Mouse (Mus musculus) embryonic facial prominence, embryonic 12.5 days (tissue): ENCODE results near the gene Trak2. TPM values are rescaled to one million over a fixed set of nuclear protein-coding genes. Genes with fewer than 3 reads are reported as not detected.
"Not testable (repeated sequence)": the region's sequence is repeated elsewhere in the genome, so short reads cannot be mapped to it uniquely, and the experiment has no call there.

ENCODE experiments used
- ATAC-seq: fragments of 200-750 bp; cut with Nextera tagmentation; 2 replicates; pipeline ENCODE4 v1.8.0; 2017; ENCODE audit not compliant: insufficient number of reproducible peaks, insufficient read depth, low FRiP score, low TSS enrichment
- H3K27ac ChIP-seq: fragments of 300-500 bp; sonication (generic); 2 replicates; pipeline ENCODE4 v1.5.1; 2016; ENCODE audit warnings: mild to moderate bottlenecking
- H3K27me3 ChIP-seq: fragments of 300-500 bp; sonication (generic); 2 replicates; pipeline ENCODE4 v1.6.1; 2016; ENCODE audit warnings: mild to moderate bottlenecking, moderate library complexity
- H3K36me3 ChIP-seq: fragments of 300-500 bp; sonication (generic); 2 replicates; pipeline ENCODE4 v1.6.1; 2016; ENCODE audit warnings: mild to moderate bottlenecking
- H3K4me1 ChIP-seq: fragments of 300-500 bp; sonication (generic); 2 replicates; pipeline ENCODE4 v1.6.1; 2016
- H3K4me2 ChIP-seq: fragments of 300-500 bp; sonication (generic); replicated peaks from 2 replicates; pipeline ENCODE4 v1.6.1; 2016; ENCODE audit warnings: mild to moderate bottlenecking, moderate library complexity
- H3K4me3 ChIP-seq: fragments of 300-500 bp; sonication (generic); 2 replicates; pipeline ENCODE4 v1.5.1; 2016; ENCODE audit warnings: mild to moderate bottlenecking
- H3K9ac ChIP-seq: fragments of 300-500 bp; sonication (generic); 2 replicates; pipeline ENCODE4 v1.6.1; 2016; ENCODE audit warnings: mild to moderate bottlenecking, moderate library complexity
- H3K9me3 ChIP-seq: fragments of 300-500 bp; sonication (generic); 2 replicates; pipeline ENCODE4 v1.6.1; 2016; ENCODE audit warnings: mild to moderate bottlenecking, moderate library complexity
- WGBS: fragments of 180-500 bp; shearing (Covaris S2); methylation state at CpG from one replicate; pipeline ENCODE4 v1.1.7; 2016; 5-methylcytosine and 5-hydroxymethylcytosine counted together
- polyA plus RNA-seq: library from polyadenylated mRNA; unstranded; fragments of >200 nt; fragmentation: Nextera tagmentation; extraction: Ambion mirVana; gene quantifications from 2 replicates; pipeline ENCODE4 v1.2.1, GENCODE M21; 2016

The Trak2 gene
- polyA plus RNA-seq, 1 experiment from 2014 or later = 13.5 TPM

GRCm38 (mm10) chr1:58962865-58963264 lies 10.4 kb downstream of the Trak2 start:
- ATAC-seq = no peak
- Histone ChIP-seq H3K4me2 (no peak overlapping the region), H3K27me3 (no peaks in the 10 kb centered on the region)

GRCm38 (mm10) chr1:58962418-58962817 lies 10.8 kb downstream of the Trak2 start:
- Histone ChIP-seq H3K27me3 (no peaks in the 10 kb centered on the region), H3K9ac (no peak overlapping the region), H3K36me3 (no peaks in the 10 kb centered on the region), H3K4me1 (peaks cover 16% of the 10 kb centered on the region), H3K4me2 (no peak overlapping the region), H3K27ac (no peak overlapping the region), H3K9me3 (no peaks in the 10 kb centered on the region), H3K4me3 (no peak overlapping the region)
- 82% methylated on average over 5 of the region's 5 CpGs for WGBS
- no peak for ATAC-seq

More at GRCm38 (mm10) chr1:58962865-58963264, 10.4 kb downstream of the Trak2 start:
- H3K36me3 ChIP-seq = no peaks in the 10 kb centered on the region
- no peaks in the 10 kb centered on the region for H3K9me3 ChIP-seq
- H3K9ac ChIP-seq = no peak overlapping the region
- H3K4me1 ChIP-seq = peaks cover 14% of the 10 kb centered on the region
- H3K4me3 ChIP-seq = no peak overlapping the region
- no peak overlapping the region for H3K27ac ChIP-seq

DNA sequence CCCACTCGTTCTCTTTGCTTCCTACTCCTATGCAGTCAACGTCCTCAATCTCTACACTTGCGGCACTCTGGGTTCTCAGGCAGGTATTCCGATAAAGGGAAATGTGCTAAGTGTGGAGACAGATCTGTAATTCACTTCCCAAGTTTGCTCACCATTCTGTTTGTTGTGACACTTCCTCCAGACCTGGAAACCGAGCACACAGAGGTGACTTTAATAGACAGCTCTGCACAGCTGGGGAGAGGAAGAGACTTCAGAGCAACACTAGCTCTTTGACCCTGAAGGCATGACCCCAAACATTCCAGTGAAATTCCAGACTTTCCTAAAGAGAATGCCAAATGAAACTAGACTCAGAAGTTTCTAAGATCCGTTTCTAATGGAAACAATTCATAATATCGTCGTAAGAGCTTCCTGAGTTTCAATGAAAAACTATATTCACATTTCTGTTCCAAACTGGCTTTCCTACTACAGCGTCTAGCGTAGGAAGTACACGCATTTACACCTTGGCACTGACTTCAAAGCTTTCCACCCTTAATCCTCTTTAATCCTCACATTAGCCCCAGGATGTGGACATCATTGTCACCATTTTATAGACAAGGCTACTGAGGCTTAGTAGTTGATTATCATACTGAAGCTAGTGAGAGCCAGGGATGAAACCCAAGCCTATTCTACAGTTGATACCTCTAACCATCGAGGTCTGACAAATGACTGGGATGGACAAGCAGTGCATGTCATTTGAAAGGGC lies 11.9 kb downstream of the Trak2 start:
- no peaks in the 10 kb centered on the region for H3K9me3 ChIP-seq
- H3K27ac ChIP-seq = no peak overlapping the region
- H3K27me3 ChIP-seq = no peaks in the 10 kb centered on the region
- H3K36me3 ChIP-seq = no peaks in the 10 kb centered on the region
- no peak overlapping the region for H3K9ac ChIP-seq
- ATAC-seq = no peak
- no peak overlapping the region for H3K4me2 ChIP-seq
- H3K4me3 ChIP-seq = no peak overlapping the region
- peaks cover 20% of the 10 kb centered on the region for H3K4me1 ChIP-seq
- 24% methylated on average over 12 of the region's 12 CpGs for WGBS

DNA sequence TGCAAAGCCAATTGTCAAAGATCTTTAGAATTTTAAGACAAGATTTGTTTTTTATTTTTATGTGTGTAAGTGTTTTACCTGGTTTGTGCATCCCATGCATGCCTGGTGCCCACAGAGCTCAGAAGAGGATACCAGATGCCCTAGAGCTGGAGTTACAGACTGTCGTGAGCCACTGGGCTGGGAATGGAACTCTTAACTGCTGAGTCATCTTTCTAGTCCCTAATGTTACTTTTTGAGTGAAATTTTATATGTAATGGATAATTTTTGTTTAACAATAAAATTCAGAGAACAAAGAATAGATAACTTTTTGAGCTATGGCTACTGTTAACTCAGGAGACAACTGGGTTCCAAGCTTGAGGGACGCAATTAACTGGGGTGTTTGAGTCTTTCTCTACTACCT lies 13.5 kb downstream of the Trak2 start:
- no peaks in the 10 kb centered on the region for H3K36me3 ChIP-seq
- H3K27me3 ChIP-seq = no peaks in the 10 kb centered on the region
- no peak overlapping the region for H3K4me3 ChIP-seq
- H3K4me2 ChIP-seq = no peak overlapping the region
- H3K27ac ChIP-seq = no peak overlapping the region
- WGBS = 72% methylated on average over 2 of the region's 2 CpGs
- H3K4me1 ChIP-seq = peaks cover 20% of the 10 kb centered on the region
- no peak for ATAC-seq
- no peak overlapping the region for H3K9ac ChIP-seq
- H3K9me3 ChIP-seq = no peaks in the 10 kb centered on the region

DNA sequence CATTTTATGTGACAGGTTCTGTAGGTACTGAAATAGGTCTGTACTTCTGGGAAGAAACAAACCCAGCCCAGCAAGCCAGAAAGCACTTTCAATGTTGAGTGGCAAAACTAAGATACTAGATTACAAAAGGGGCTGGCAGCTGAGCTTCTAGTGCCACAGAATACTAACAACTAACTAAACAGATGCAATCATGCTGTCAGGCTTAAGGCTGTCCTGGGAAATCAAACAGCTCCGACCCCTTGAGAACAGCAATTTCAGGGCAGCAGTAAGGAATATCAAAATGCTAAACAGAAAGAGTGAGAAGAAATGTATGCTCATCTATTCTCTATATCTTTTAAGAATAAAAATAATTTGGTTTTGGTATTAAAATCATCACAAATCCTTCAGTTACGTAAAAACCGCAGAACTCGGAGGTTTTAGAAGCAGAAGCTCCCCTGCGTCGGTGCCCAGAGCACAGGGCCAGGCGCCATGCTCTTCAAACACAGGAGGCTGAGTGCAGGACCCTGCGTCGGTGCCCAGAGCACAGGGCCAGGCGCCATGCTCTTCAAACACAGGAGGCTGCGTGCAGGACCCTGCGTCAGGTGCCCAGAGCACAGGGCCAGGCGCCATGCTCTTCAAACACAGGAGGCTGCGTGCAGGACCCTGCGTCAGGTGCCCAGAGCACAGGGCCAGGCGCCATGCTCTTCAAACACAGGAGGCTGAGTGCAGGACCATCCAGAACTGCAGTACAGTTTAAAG lies 14.3 kb downstream of the Trak2 start:
- 75% methylated on average over 16 of the region's 16 CpGs for WGBS
- H3K36me3 ChIP-seq, H3K27me3 ChIP-seq, ATAC-seq, H3K9ac ChIP-seq, H3K4me3 ChIP-seq, H3K9me3 ChIP-seq, H3K4me2 ChIP-seq, H3K27ac ChIP-seq: not testable (repeated sequence)
- peaks cover 20% of the 10 kb centered on the region for H3K4me1 ChIP-seq

DNA sequence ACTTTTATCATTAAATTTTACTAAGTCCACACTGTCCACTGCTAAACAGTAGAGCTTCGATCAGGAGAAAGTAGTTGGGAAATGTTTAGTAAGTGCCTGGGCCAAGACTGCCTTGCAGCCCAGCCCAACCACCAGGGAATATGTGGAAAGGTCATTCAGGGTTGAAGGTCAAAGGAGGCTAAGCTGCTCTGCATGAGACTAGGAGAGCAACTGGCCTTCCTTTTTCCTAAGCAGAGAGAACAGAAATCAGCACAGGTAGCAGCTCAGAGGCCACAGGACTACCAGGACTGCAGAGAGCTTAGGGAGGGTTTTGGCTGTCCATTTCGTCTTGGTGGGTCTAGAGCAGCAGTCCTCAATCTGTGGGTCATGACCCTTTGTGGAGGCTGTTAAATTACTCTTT lies 15.3 kb downstream of the Trak2 start:
- Histone ChIP-seq H3K9me3 (no peaks in the 10 kb centered on the region), H3K4me3 (no peak overlapping the region), H3K4me2 (no peak overlapping the region), H3K4me1 (peaks cover 29% of the 10 kb centered on the region), H3K9ac (no peak overlapping the region), H3K36me3 (no peaks in the 10 kb centered on the region), H3K27ac (no peak overlapping the region), H3K27me3 (no peaks in the 10 kb centered on the region)
- ATAC-seq = no peak
- WGBS = 19% methylated on average over 2 of the region's 2 CpGs

DNA sequence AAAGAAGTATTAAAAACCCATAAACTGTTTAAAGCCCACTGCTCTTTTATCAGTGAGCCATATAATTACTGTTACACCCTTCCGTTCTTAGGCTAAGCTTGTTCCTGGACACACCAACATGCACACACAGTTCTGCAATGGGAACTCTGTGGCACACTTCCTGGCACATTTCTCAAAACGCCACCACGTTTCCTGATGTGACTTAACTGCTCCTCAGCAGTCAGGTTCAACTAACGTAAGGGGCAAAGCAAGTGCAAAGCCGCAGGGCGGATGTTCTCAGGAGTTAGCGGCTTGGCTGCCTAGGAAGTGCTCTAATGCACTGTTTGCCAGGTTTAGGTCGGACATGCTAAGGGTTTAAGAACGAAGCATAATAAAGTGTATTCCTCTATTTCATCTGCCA lies 17.0 kb downstream of the Trak2 start:
- Histone ChIP-seq H3K4me2 (no peak overlapping the region), H3K27ac (no peak overlapping the region), H3K36me3 (no peaks in the 10 kb centered on the region), H3K27me3 (no peaks in the 10 kb centered on the region), H3K9ac (no peak overlapping the region), H3K4me3 (no peak overlapping the region), H3K9me3 (no peaks in the 10 kb centered on the region), H3K4me1 (peaks cover 38% of the 10 kb centered on the region)
- 78% methylated on average over 9 of the region's 9 CpGs for WGBS
- no peak for ATAC-seq

DNA sequence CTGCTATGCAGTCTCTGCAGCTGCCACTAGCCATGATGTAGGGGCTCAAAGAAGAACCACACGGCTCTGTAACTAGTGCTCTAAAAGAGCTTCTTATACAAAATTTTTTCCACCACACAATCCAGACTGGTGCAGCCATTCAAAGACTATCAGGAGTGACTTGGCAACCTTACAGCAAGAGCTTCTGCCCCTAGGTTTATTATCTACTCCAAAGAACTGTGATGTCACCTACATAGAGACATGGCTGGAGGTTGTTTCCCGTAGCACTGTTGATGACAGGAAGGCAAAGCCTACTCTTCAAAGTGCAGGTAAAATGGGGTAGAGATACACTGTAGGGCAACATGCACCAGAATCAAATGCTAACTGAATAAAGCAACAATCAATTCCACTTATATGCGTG lies 17.5 kb downstream of the Trak2 start:
- 83% methylated on average over 3 of the region's 3 CpGs for WGBS
- H3K27ac ChIP-seq = no peak overlapping the region
- ATAC-seq = no peak
- peaks cover 39% of the 10 kb centered on the region for H3K4me1 ChIP-seq
- no peaks in the 10 kb centered on the region for H3K27me3 ChIP-seq
- H3K4me3 ChIP-seq = no peak overlapping the region
- no peak overlapping the region for H3K4me2 ChIP-seq
- H3K9ac ChIP-seq = no peak overlapping the region
- no peaks in the 10 kb centered on the region for H3K36me3 ChIP-seq
- no peaks in the 10 kb centered on the region for H3K9me3 ChIP-seq

- no peak for ATAC-seq
- Histone ChIP-seq H3K9ac (no peak overlapping the region), H3K36me3 (no peaks in the 10 kb centered on the region), H3K4me2 (no peak overlapping the region), H3K27ac (no peak overlapping the region), H3K4me1 (peaks cover 42% of the 10 kb centered on the region), H3K9me3 (no peaks in the 10 kb centered on the region), H3K27me3 (no peaks in the 10 kb centered on the region), H3K4me3 (no peak overlapping the region)
- WGBS = 75% methylated on average over 8 of the region's 8 CpGs
These were observed 18.4 kb downstream of the Trak2 start for GRCm38 (mm10) chr1:58954578-58955410.

- peaks cover 42% of the 10 kb centered on the region for H3K4me1 ChIP-seq
- H3K9ac ChIP-seq = no peak overlapping the region
- H3K36me3 ChIP-seq = no peaks in the 10 kb centered on the region
- WGBS = 89% methylated on average over 9 of the region's 9 CpGs
- no peaks in the 10 kb centered on the region for H3K27me3 ChIP-seq
- H3K9me3 ChIP-seq = no peaks in the 10 kb centered on the region
- H3K27ac ChIP-seq = no peak overlapping the region
- no peak for ATAC-seq
- no peak overlapping the region for H3K4me3 ChIP-seq
- no peak overlapping the region for H3K4me2 ChIP-seq
These were observed 19.4 kb downstream of the Trak2 start for GRCm38 (mm10) chr1:58953686-58954434.

DNA sequence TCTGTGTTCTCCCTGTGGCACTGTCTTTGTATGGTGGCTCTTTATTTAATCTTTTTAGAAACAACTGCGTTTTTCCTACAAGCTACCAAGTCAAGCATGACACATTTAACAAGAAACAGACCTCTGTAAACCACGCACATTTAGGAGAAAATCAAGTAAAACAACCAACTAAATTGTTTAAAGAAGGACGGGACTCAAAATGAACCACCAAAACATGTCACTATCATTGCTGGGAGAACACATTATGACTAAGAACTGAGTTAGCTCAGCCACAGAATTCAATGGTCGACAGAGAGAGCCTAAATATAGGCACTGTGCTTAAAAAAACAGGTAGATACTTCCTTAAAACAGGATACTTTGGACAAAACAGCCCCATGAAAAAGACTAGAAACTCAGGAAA lies 20.2 kb downstream of the Trak2 start:
- Histone ChIP-seq H3K27me3 (no peaks in the 10 kb centered on the region), H3K9me3 (no peaks in the 10 kb centered on the region), H3K27ac (0 out of 2 replicates have a peak overlapping the region, but pooled peaks have one; percentile 47), H3K4me1 (peaks cover 41% of the 10 kb centered on the region), H3K9ac (no peak overlapping the region), H3K4me3 (no peak overlapping the region), H3K4me2 (no peak overlapping the region), H3K36me3 (no peaks in the 10 kb centered on the region)
- 0 out of 2 replicates have a peak, but pooled peaks have one; percentile 6 for ATAC-seq
- 18% methylated on average over 4 of the region's 4 CpGs for WGBS
